In genomic region chr10:68865776-68866175, GRCm38 (mm10) we compare ENCODE assay signal across 15 mouse cellular contexts.
"Had no signal": no experiment of that assay in that cellular context is flagged by ENCODE, and none has a peak within 500 bp of the region (broad histone marks: within the 10 kb centered on the region; RNA-seq: fewer than 3 reads in every experiment).

No protein-coding gene starts in this region.

- H3K36me3 ChIP-seq: limb, embryonic 15.5 days; liver, embryonic 12.5 days; midbrain, embryonic 12.5 days; neural tube, embryonic 15.5 days had no signal

- ATAC-seq: liver, embryonic 12.5 days had no signal

- H3K4me3 ChIP-seq: layer of hippocampus, adult 2 months; limb, embryonic 15.5 days; liver, embryonic 12.5 days; midbrain, embryonic 12.5 days; myocyte; neural tube, embryonic 15.5 days had no signal

- H3K27me3 ChIP-seq: limb, embryonic 15.5 days; liver, embryonic 12.5 days; neural tube, embryonic 15.5 days had no signal

- H3K9ac ChIP-seq: limb, embryonic 15.5 days; liver, embryonic 12.5 days; lung, embryonic 14.5 days; midbrain, embryonic 12.5 days; neural tube, embryonic 15.5 days had no signal

- DNase-seq: kidney, postnatal 10 days; kidney, postnatal 4 days; left cerebral cortex, postnatal 4 days; lung, embryonic 14.5 days; lung, postnatal 10 days; lung, postnatal 4 days; spleen, adult 18-20 months; thymus, adult 18-20 months; thymus, postnatal 14 days had no signal

- H3K27ac ChIP-seq: layer of hippocampus, adult 2 months; liver, embryonic 12.5 days; neural tube, embryonic 15.5 days had no signal

- H3K9me3 ChIP-seq: limb, embryonic 15.5 days; liver, embryonic 12.5 days; midbrain, embryonic 12.5 days; neural tube, embryonic 15.5 days had no signal

- H3K4me1 ChIP-seq: liver, embryonic 12.5 days; neural tube, embryonic 15.5 days had no signal

- H3K4me2 ChIP-seq: liver, embryonic 12.5 days; lung, embryonic 14.5 days; midbrain, embryonic 12.5 days; neural tube, embryonic 15.5 days had no signal
